Mouse (Mus musculus) spleen, postnatal 10 days (tissue): ENCODE measurements around the gene Rab17.

ENCODE experiments used
- DNase-seq, 2 experiments: peaks; one replicate each; pipeline ENCODE4 v3.0.0; 2021 to 2022; ENCODE audit warnings: low spot score in 2 of 2

The Rab17 gene

DNA sequence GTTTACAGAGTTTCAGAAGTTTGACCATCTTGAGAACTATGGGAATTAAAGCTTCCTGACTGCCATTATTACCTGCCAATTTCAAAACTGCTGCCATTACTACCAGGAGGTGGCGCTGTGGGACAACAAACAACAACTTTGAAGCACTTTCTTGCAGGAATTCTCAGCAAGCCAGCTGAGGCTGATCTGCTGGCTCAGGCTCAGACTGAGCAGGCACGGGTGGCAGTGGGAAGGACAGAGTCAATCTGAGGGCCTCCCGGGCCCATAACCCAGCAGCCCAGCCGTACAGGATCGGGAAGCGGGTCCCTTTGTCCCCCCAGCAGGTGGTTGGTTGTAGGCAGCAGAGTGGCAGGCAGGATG lies 40.9 kb downstream of the Rab17 start:
- peak; percentile 39 to 76 for DNase-seq

DNA sequence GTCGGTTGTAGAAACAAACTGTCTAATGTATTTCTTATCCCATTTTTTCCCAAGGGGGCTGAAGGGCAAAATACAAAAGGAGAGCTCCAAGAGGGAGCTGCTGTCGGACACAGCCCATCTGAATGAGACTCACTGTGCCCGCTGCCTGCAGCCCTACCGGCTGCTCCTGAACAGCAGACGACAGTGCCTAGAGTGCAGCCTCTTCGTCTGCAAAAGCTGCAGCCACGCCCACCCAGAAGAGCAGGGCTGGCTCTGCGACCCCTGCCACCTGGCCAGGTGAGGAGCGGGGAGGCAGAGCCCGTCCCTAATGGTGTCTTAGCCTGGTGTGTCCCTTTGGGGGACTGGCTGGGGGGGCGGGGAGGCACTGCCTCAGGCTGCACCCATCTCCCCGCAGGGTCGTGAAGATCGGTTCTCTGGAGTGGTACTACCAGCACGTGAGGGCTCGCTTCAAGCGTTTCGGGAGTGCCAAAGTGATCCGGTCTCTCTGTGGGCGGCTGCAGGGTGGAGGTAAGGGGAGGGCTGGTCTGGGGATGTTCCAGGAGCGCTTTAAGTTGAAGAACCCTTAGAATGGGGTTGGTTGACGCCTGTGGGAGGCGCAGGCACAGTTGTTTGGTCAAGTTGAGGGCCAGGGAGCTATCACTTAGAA lies 41.4 kb downstream of the Rab17 start:
- no peak for DNase-seq

DNA sequence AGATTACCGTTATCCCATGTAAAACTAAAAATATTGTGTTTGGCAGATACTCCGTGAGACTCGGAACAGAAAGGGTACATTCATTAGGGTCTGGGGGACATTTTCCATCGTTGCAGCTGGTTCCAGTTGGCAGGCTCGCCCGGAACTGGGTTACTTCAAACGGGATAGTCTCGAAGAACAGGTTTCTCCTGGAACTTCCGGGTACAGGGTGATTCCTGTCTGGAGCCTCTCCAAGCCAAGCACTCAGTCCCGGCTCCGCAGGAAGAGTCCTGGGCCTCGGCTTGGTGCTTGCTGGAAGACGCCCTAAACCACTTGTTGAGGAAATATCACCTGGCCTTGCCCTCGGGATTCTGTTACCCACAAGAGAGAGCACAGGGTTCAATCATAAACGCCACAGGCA lies 42.2 kb downstream of the Rab17 start:
- no peak for DNase-seq

DNA sequence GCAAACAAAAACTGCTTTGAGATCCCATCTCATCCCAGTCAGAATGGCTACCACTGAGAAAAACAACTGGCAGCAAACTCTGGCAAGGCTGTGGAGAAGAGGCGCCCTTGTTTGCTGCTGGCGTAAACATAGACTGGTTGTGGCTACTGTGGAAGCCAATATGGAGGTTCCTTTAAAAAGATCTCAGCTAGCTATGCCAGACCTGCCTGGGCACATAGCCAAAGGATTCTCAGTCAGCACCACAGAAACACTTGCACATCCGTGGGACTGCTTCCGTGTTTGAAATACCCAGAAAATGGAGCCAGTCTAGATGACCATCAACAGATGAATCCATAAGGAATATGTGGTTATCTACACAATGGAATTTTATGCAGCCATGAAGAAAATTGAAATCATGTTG lies 43.4 kb downstream of the Rab17 start:
- no peak for DNase-seq

DNA sequence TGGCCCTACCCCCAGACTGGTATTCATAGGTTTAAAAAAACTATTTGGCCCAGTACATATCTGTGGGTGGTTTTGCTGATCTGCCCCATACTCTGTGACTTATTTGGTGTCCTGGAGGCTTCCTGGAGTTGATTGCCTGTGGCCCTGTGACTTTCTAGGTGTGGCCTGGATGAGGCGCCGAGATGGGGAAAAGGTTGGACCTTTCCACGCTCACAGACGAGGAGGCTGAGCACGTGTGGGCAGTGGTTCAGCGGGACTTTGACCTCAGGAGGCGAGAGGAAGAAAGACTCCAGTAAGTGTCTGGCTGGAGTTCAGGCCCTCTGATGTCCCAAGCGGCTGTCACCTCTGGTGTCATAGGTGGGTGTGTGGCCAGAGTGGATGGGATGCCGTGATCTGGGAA lies 47.8 kb downstream of the Rab17 start:
- no peak for DNase-seq

DNA sequence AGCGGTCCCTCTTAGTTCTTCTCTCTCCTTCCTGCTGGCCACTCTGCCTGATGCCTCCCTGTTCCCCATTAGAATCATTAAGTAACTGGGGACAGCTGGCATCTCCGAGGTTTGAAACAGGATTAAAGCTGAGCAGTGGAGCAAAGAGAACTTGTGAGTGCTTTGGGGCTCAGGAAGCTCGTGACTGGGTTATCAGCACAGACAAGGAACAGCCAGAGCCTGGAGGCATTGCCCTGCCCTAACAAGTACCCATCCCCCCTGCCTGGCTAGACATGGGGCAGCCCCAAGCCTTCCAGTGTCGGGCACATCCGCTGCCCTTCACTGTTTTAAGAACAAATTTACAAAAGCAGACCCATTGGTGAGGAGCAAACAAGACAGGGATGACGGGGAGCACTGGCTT lies 52.0 kb downstream of the Rab17 start:
- no peak for DNase-seq

DNA sequence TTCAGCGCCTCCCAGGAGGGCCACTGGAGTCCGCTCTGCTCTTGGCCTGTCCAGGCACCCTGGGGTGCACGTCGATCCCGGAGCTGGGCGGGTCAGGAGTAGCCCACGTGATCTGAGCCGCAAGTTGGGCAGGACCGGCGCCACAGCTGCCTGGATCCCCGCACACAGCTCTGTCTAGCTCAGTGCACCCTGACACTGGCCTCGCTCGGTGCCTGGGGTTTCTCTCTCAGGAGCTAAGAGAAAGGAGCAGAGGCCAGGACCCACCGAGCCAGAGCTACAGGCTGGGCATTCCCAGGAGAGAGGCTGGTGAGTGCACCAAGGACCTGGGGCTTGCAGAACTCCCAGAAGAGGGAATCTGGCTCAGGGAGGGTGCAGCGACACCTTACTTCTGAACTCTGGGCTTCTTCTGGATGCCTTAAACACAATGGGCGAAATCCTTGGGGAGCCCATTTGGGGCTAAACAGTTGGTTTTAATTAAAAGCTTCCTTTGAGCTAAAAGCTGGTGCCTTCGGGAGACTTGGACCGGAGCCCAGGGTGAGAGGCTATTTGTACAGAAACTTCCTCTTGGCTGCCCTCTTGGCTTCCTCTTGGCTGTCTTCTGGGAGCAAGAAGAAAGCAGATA lies 54.4 kb downstream of the Rab17 start, which contains the start of gene Mlph:
Gene Mlph, plus strand, starts transcription at position 138 of the 622 bp plus-strand sequence.
- DNase-seq: no peak

DNA sequence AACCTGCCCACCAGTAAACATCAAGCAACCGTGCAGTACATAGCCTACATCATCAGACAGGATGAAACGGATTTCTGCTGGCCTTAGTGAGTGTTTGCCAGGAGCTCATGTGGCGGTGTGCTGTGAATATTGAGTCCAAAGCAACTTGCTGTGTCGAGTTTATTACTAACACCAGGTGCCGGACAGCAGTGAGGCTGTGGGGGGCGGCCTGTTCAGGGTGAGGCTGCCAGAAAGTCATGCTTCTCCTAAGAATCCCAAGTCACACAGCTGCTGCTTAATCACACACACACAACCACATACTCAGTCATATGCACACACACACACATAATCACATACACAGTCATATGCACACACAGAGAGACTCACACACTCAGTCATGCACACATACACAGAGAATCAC lies 56.2 kb downstream of the Rab17 start:
- DNase-seq: no peak

DNA sequence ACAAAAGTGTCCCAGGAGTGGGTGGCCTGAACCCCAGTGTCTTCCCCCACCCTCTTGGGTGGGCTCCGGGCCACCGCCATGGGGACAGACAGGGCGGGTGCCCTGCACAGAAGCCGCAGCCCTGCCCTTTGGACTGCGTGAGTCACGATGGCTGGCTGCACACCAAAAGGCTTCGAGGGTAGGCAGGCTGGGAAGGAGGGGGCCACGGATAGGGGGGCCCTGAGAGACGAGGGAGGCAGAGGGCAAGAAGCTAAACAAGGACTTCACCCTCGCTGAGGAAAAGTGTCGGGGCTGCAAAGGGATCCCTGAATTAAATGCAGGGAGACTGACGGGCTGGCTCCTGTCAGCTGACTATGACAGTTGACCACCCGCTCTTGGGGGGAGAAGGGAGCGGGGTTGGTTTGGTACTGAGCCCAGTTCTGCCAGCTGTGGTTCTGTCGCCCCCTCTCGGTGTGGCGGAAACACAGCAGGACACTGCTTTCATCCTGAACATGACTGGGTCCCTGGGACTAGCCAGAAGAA lies 59.8 kb downstream of the Rab17 start:
- peak in 1 of 2 experiments; percentile 17 for DNase-seq

DNA sequence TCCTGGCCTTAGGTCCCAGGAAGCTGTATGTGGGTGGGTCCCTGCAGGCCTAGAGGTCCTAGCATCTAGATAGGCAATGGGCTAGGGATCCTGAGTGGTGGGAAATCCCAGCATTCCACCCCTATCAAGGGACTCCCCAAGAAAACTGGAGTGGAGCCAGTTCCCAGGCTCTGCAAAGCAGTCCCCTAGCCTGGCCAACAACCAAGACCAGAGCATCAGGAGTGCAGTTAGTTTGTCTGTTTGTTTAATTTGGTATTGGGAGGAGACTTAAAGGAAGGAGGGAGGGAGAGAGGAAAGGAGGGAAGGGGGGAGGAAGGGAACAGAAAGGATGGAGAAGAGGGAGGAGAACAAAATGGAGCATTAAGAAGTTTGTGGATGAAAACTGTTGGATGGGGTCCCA lies 60.3 kb downstream of the Rab17 start:
- no peak for DNase-seq
